Mouse (Mus musculus): ENCODE measurements around the gene Dnajc22.
"Not testable (repeated sequence)": the region's sequence is repeated elsewhere in the genome, so short reads cannot be mapped to it uniquely, and the experiment has no call there.

The Dnajc22 gene

DNA sequence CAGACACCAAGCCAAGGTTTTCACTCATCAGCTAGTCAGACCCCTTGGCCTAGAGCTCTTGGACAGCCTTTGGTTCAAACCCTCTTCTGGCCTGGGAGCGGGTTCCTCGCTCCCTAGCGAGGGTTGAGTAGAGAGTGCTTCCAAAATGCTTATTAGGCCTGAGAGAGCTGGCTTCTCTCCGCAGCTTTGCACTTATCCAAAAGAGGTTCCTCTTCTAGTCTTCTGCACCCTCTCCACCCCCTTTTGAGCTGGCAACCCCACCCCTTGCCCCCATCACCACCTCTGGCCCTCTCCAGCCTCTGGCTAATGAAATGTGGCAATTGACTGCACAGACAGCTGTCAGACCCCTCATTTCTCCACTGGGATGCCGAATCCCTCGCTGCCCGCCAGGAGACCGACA, at the start of gene Dnajc22:
TSS of gene Dnajc22 (plus strand) at position 301 of the 400 bp plus-strand sequence.
- in situ Hi-C loops (cut with MboI, MseI) = no loop called here

DNA sequence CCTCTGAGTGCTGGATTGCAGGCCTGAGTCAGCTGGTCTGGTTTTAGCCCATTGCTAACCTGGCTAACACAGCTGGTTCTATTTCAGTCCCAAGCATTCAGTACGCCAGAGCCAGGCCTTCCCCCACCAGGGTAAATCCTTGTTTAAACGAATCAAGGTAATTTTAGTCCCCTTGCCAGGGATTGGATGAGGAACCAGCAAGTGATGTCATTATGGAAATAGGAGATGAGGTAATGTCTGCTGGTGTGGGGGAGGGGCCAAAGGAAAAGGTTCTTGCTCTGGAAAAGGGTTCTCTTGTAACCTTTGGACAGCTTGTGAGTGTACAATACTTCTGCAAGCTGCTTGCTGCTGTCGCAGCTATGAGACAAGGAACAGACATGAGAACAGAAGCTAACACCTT, 48.1 kb upstream of the Dnajc22 start:
- in situ Hi-C loops (cut with MboI, MseI) = no loop called here

DNA sequence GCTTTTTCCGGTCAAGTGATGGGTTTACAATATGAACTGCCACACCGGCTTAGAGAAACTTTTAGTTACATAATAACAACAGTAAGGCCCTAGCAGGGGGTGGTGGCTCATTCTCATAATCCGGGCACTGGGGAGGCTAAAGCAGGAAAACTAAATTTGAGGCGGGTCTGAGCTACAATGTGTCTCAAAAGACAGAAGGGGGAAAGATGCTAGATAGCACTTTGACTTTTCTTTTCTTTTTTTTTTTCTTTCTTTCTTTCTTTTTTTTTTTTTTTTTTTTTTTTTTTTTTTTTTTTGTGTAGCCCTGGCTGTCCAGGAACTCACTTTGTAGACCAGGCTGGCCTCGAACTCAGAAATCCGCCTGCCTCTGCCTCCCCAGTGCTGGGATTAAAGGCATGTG, 47.2 kb upstream of the Dnajc22 start:
- in situ Hi-C loops (cut with MboI, MseI) = not testable (repeated sequence)

DNA sequence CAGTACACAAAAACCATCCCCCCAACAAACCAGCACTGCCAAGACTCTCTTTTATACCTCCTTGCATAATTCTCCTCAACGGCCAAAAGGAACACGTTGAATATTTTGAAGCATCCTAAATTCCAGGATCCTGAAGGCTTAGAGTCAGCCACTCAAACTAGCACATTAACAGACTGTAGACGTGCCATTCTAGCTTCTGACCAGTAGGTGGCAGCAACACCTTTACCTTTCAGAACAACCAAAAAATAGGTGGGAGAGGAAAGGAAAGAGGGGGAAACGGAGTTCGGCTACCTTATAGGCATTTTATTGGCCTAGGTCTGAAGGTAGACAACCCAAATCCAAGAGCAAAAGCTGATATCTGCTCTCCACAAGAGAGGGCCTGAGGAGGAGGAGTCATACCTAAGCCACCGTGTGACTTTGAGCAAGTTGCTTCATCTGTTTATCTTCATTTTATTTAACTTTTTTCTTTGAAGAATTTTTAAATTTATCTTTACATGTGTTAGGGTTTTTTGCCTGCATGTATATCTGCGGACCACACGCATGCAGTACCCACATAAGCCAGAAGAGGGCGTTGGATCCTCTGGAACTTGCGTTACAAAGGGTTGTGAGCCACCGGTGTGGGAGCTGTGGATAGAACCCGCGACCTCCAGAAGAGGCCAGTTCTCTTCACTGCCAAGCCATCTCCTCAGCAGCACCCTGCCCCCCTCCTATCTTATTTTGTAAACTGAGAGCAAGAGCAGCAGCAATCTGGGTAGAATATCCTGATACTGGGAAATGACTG, 43.3 kb upstream of the Dnajc22 start:
- in situ Hi-C loops (cut with MboI, MseI) = no loop called here

DNA sequence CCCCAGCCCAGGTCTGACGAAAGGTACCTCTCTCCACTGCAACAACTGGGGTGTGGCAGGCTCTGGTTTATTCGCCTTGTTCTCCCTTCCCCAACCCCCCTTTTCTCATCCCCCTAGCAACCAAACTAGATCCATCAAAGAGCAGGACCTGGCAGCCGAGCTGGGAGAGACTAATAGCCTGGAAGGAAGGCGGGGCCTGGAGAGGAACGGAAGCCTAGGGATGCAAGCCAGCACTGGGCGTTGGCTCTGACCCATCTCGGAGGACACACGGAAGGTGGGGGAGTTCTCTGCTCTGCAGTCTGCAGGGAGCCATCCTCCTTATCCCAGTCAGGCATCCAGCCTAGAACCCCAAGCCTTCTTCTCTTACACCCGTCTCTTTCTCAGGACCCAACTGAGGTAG, 39.6 kb upstream of the Dnajc22 start:
- in situ Hi-C loops (cut with MboI, MseI) = no loop called here

DNA sequence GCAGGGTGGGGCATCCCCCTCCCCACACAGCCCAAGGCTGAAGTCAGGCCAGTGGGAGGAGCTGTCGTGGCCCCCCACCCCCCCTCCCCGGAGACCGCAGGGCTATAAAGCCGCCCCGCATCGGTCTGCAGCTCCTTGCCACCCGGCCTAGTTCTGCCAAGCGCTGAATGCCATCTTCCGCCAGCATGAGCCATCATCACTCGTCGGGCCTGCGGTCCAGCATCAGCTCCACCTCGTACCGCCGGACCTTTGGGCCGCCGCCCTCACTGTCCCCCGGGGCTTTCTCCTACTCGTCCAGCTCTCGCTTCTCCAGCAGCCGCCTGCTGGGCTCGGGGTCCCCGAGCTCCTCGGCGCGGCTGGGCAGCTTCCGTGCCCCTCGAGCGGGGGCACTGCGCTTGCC, 37.9 kb upstream of the Dnajc22 start, which contains the start of gene Prph:
TSS of gene Prph (plus strand) at position 135 of the 400 bp plus-strand sequence.
- in situ Hi-C loops (cut with MboI, MseI) = no loop called here

DNA sequence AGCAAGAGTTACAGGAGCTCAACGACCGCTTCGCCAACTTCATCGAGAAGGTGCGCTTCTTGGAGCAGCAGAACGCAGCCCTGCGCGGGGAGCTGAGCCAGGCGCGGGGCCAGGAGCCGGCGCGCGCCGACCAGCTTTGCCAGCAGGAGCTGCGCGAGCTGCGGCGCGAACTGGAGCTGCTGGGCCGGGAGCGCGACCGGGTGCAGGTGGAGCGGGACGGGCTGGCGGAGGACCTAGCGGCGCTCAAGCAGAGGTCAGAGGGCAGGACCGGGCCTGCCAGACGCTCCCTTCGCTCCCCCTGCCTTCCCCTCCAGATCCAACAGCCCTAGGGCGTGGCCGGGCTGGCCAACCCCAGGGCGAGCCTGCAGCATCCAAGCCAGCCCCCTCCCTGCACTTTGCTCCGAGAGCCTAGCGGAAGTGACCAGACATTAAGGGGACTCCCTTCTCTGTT, 37.4 kb upstream of the Dnajc22 start:
- in situ Hi-C loops (cut with MboI, MseI) = no loop called here

DNA sequence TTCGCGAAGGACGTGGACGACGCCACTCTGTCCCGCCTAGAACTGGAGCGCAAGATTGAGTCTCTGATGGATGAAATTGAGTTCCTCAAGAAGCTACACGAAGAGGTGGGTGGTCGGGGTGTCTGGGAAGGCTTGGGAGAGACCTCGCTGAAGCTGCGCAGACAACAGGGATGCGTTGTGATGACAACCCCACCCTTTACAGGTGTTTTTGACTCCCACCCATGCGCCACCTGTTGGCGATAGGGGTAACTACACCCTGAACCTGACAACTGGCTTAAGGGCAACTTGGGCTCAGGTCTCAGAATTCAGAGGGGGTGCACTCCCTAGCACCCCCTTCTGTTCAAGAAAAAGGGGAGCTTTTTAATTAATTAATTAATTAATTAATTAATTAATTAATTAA, 36.6 kb upstream of the Dnajc22 start:
- in situ Hi-C loops (cut with MboI, MseI) = no loop called here

DNA sequence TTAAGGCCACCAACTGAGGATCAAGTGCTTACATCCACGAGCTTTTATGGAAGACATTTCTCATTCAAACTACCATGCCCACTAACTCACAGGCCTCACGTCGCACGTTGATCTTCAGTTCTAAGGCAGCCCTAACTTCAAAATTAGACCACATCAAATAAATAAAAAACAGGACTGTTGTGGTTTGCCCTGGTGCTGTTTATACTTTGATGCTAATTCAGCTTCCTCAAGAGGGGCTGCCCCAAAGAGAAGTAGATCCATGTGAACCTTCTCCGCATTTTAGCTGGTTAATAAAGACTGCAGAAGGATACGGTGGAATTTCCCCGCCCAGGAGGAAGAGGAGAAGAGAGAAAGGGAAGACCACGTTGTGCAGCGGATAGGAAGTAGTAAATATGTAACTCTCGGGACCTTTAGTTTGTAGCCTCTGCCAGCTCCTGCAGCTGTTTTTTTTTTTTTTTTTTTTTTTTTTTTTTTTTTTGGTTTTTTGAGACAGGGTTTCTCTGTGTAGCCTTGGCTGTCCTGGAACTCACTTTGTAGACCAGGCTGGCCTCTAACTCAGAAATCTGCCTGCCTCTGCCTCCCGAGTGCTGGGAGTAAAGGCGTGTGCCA, 27.3 kb upstream of the Dnajc22 start:
- in situ Hi-C loops (cut with MboI, MseI) = no loop called here

DNA sequence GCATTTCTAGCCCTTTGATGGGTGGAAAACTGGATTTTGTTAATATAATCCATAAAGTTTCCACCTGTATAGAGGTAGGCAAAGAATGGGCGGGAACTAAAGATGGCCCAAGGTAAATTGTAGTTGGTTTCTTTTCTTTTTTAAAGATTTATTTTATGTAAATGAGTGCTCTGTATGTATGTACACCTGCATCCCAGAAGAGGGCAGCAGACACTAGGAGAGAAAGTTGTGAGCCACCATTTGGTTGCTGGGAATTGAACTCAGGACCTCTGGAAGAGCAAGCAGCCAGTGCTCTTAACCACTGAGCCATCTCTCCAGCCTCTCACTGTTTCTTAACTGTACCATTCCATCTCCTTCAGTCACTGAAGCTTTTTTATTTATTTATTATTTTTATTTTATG, 21.0 kb upstream of the Dnajc22 start:
- in situ Hi-C loops (cut with MboI, MseI) = no loop called here

DNA sequence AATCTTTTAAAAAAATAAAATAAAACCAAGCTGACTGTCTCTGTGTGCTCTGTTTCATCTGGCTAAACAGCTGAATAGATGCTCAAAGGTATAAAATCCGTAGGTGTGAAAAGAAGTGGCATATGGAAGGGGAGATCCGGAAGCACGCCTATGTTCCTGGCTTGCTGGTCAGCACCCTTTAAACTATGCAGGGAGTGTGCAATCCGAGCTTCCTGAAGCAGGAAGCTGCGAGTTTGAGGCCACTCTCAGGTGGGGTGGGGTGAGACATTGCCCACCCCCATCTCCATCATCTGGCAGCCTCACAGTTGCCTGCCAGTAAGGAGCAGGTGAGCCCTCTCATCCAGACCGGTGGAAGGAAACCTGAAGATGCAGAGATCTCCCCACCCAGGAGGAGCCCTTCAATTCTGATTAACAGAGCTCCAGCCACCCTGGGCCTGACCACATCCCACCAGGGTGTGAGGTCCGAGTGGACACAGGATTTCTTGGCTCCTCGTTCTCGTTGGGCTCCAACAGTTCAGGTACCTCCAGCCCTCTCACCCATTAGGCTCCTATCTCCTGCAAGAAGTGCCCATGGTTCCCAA, 18.9 kb upstream of the Dnajc22 start, which contains the start of gene Troap:
TSS of gene Troap (plus strand) at position 557 of the 581 bp plus-strand sequence.
- in situ Hi-C loops (cut with MboI, MseI) = no loop called here

DNA sequence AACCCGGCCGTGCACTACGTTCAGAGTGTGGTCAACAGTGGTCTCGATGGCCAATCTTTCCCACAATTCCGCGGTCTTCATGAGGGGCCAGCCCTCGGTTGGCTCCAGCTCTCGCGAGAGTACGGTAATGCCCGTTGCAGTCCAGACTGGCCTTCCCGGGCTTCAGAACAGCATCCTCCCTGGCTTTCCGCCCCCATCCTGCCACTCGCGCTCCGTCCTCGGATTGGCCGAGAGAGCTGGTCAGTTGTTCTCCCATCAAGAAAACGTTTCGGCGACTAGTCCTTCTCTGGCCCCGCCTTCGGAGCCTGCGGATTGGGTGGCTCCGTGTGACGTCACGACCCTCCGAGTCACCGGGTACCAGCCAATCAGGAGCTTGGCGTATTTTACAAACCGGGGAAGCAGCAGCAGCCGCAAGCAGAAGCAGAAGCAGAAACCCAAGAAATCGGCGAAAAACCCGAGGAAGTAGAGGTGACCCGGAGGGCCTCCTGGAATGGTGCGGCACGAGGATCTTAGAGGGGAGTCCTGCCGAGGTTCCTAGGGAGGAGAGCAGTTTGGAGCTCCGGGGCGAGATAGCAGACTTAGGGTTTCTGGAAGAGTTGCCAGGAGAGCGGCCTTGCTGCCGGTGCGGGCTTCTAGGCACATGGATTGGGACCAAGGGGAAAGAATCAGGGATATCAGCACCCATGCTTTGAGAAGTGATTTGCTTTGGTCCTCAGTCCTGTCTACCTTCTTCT, 18.2 kb upstream of the Dnajc22 start:
- in situ Hi-C loops (cut with MboI, MseI) = no loop called here

DNA sequence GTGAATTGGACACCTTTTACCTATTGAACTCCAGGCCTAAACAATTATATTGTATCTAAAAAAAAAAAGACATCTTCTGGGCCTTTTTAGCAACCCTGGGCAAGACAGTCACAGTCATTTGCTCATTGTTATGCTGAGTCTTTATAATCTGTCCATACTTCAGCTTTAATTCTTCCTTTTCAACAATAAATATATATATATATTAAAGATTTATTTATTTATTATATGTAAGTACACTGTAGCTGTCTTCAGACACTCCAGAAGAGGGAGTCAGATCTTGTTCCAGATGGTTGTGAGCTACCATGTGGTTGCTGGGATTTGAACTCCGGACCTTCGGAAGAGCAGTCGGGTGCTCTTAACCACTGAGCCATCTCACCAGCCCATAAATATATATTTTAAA, 17.0 kb upstream of the Dnajc22 start:
- in situ Hi-C loops (cut with MboI, MseI) = not testable (repeated sequence)

DNA sequence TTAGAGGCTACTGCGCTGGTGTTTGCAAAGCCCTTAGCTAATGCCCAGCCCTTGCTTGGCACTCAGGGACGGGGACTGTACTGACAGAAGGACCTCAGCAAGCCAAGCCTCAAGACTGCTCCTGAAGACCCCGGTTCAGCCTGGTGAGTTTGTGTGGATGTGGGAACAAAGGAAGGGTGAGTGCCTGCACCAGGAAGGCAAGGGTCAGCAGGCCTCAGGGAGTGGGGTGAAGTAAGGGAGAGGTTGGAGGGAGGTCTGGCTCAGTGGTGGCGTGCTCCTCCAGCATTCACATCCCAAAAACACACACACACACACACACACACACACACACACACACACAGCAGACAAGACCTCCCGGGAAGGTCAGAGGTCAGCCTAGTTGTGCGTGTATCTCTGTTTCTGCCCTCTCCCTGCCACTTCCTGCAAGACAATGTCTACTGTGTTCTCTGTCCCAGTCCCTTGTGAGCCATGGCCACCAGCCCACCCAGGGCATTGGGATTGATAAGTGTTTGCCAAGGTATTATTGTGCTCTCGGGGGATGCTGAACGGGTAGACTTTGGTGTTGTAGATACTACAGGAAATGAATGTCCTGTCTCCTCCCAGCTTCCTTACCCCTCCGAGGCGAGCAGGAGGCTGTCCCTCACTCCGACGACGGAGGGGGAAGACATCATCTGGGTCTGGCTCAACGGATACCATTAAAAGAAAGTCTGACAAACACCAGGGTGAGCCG, 14.6 kb upstream of the Dnajc22 start:
- in situ Hi-C loops (cut with MboI, MseI) = no loop called here

DNA sequence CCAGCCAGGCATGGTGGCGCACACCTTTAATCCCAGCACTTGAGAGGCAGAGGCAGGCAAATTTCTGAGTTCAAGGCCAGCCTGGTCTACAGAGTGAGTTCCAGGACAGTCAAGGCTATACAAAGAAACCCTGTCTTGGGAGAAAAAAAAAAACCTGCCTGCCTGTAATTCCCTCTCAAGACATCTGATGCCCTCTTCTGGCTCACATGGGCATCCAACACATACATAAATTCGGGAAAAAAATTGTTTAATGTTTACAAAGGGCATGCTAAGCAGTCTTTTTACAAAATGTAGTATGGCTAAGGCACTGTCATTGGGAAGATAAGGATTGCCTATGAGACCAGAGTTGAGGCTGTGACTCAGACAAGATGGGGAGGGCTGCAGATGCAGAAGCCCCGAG, 13.2 kb upstream of the Dnajc22 start:
- in situ Hi-C loops (cut with MboI, MseI) = no loop called here

DNA sequence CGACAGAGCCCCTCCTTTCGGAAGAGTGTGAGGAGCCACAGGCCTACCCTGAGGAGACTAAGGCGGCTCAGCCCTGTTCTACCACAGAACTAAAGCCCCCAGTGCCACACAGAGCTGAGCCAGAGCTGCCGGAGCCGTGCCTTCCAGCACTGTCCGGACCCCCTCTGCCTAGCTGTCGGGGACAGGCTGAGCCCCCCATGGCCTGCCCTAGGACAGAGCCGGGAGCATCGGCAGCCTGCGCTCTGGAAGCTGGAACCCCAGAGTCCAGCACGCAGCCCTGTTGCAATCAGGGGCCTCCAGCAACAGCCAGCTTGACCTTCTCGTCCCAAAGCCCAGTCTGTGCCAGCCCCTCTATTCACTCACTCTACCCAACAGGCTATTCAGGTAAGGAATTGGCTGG, 10.6 kb upstream of the Dnajc22 start:
- in situ Hi-C loops (cut with MboI, MseI) = no loop called here

DNA sequence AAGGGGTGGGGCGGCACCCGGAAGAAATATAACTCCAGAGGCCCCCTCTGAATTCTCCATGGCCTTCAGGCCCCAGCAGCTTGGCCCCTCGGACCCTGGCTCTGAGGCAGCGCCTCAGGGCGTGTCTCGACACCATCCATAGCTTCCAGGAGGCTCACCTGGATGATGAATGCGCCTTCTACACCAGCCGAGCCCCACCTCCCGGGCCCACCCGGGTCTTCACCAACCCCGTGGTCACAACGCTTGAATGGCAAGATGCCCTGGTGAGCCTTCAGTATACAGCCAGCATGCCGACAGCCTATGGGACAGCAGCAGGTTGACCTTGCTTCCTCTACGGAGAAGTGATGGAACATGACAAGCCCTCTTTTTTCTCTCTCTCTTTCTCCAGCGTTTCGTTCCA, 10.1 kb upstream of the Dnajc22 start:
- in situ Hi-C loops (cut with MboI, MseI) = no loop called here

DNA sequence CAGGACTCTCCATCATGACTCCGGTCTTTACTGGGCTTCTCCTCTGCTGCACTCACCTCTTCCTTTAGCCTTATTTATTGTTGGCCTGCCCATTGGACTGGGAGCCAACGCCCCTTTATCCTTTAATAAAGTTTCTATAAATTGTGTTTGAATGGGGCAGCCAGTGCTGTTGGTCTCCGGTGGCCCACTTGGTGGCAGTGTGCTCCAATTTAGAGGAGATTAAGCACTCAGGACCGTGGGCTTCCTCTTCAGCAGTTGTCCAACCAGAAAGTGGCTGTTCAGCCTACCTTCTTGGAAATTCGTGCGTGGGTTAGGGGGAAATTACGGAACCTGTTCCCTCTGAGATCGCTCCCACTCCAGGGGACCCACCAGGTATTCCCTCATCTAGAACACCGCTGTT, 9.7 kb upstream of the Dnajc22 start:
- in situ Hi-C loops (cut with MboI, MseI) = no loop called here

DNA sequence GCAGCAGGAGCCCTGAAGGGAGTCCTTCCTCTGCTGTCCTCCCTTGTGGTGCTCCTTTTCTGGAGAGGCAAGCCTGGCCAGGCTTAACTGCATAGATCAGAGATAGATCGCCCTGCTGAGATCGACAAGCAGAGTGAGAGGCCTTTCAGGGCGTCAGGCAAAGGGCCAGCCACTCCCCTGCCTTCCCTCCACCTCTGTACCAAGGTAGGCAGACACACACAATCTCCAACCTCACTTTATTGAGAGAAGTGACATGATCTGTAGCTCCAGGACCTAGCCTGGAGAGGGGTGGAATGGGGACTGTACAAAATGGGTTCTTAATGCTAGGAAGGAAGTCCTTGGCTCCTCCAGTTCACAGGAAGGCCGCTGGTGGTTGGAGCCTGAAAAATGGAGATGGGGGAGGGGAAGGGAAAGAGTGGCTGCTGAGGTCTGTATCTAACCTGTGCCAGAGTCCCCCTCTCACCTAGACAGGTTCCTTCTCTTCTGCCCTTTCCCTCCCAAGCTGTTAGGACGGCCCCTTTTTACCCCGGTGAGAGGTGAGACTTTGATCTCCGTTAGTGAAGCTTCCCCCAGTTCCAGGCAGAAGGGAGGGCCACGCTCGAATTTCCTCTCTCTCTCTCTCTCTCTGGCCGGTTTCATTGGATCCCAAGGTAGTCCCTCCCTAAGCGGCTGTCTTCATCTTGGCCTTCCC, 9.0 kb upstream of the Dnajc22 start:
- in situ Hi-C loops (cut with MboI, MseI) = no loop called here

DNA sequence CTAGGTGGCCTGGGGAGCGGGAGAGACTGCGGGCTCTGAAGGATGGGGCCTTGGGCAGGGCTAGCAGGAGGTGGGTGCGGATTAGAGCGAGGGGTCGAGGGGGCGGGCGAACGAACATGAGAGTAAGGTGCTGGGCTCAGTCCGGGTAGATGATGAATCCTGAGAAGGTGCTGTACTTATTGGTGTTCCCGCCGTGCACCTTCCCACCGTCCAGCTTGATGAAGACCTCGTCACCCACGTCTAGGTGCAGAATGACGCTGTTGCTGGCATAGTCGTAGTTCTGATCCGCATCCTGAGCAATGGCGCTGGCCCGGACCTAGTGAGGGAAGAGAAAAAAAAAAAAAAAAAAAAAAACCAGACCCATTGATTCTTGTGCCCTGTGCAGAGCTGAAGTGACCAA, 8.4 kb upstream of the Dnajc22 start:
- in situ Hi-C loops (cut with MboI, MseI) = no loop called here

DNA sequence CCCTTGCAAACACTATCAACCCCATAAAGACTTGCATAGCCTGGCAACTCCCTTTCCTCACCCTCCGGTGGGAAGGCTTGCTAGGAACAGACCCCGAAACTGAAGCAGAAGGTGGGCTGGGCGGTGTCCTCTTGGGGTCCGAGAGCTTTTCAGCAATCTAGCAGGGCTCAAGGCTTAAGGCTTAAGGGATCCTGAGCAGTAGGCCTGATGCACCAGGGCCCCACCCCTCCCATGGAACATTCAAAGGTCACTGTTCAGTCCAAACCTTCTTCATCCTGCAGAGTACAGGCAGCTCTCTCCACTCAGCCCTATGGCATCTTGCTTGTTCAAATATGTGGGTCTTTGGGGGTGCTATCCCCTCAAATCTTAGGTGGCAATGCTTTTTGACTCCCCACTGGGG, 7.0 kb upstream of the Dnajc22 start:
- in situ Hi-C loops (cut with MboI, MseI) = no loop called here

Data from T-helper 2 cell (primary cell).